Mouse (Mus musculus): ENCODE data around the gene Stard10. TPM values are rescaled to one million over a fixed set of nuclear protein-coding genes. Genes with fewer than 3 reads are reported as not detected.
A peak's percentile ranks its signal among the peaks of the same experiment; 100 is the strongest.

Gene Stard10
- polyA plus RNA-seq, 1 experiment from 2014 or later = 15.6 TPM

DNA sequence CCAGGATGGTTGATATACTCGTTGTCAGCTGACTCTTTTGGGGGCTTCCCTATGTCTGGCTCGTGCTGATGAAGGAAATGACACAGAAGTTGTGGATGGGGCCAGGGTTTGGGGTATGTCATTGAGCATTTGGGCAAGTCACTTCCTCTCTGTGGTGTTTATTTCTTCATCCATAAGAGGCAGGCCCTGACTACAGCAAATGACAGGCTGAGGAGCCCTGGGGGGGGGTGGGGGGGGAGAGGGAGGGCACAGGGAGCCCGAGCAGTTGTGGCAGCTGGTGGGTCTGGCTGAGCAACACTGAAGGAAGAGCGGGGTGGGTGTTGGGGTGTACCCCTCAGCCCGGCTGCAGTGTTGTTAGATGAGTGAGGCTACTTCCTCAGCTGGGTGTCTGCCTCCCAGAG is 45.9 kb downstream of the Stard10 start:
- H3K27me3 ChIP-seq (ENCODE audit: control insufficient read depth, insufficient read depth, low read length) = no peaks in the 10 kb centered on the region
- no peaks in the 10 kb centered on the region for H3K4me1 ChIP-seq (ENCODE audit: control insufficient read depth, insufficient read depth, low read length)
- no peak overlapping the region for H3K9ac ChIP-seq (replicated peaks; ENCODE audit: low read length)
- ATAC-seq (replicated peaks; ENCODE audit: insufficient number of reproducible peaks, low FRiP score, low TSS enrichment, low read depth) (no peak), DNase-seq (ENCODE audit: low spot score) (no peak)
- H3K36me3 ChIP-seq (replicated peaks; ENCODE audit: control insufficient read depth, insufficient read depth, low read depth, low read length) = no peaks in the 10 kb centered on the region
- H3K9me3 ChIP-seq (replicated peaks; ENCODE audit: control insufficient read depth, low read length) = no peaks in the 10 kb centered on the region
- H3K4me2 ChIP-seq (ENCODE audit: low read depth, low read length) = no peak overlapping the region
- no peak overlapping the region for H3K27ac ChIP-seq (replicated peaks; ENCODE audit: low read depth, low read length)
- WGBS = 72% methylated on average over 5 of the region's 5 CpGs
- H3K4me3 ChIP-seq (ENCODE audit: low read depth, low read length) = no peak overlapping the region

DNA sequence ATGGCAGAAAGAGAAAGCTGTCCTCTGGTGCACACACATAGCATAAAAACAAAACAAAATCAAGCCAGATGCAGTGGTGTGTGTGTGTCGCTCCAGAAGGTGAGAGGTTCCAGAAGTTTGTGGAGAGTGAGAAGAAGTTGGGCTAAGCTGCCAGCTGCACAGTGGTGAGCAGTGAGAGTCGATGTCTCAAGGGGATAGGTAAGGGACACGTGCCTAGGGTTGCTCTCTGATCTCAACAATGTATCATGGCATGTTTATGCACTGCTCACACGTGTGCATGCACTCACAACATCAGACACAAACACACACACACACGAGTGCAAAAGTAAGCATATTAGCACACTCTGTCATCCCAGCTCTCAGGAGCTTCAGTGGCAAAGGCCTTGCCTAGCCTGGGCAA is 47.0 kb downstream of the Stard10 start:
- no peaks in the 10 kb centered on the region for H3K9me3 ChIP-seq (replicated peaks; ENCODE audit: control insufficient read depth, low read length)
- no peaks in the 10 kb centered on the region for H3K27me3 ChIP-seq (ENCODE audit: control insufficient read depth, insufficient read depth, low read length)
- no peaks in the 10 kb centered on the region for H3K36me3 ChIP-seq (replicated peaks; ENCODE audit: control insufficient read depth, insufficient read depth, low read depth, low read length)
- WGBS = 79% methylated on average over 5 of the region's 5 CpGs
- H3K9ac ChIP-seq (replicated peaks; ENCODE audit: low read length) = no peak overlapping the region
- H3K27ac ChIP-seq (replicated peaks; ENCODE audit: low read depth, low read length) = no peak overlapping the region
- H3K4me3 ChIP-seq (ENCODE audit: low read depth, low read length) = no peak overlapping the region
- no peaks in the 10 kb centered on the region for H3K4me1 ChIP-seq (ENCODE audit: control insufficient read depth, insufficient read depth, low read length)
- DNase-seq (ENCODE audit: low spot score) (no peak), ATAC-seq (replicated peaks; ENCODE audit: insufficient number of reproducible peaks, low FRiP score, low TSS enrichment, low read depth) (no peak)
- H3K4me2 ChIP-seq (ENCODE audit: low read depth, low read length) = no peak overlapping the region

GRCm38 (mm10) chr7:101367901-101368852 is 51.3 kb downstream of the Stard10 start:
- Histone ChIP-seq H3K4me1 (ENCODE audit: control insufficient read depth, insufficient read depth, low read length) (no peaks in the 10 kb centered on the region), H3K4me2 (ENCODE audit: low read depth, low read length) (no peak overlapping the region), H3K27me3 (ENCODE audit: control insufficient read depth, insufficient read depth, low read length) (no peaks in the 10 kb centered on the region), H3K36me3 (replicated peaks; ENCODE audit: control insufficient read depth, insufficient read depth, low read depth, low read length) (no peaks in the 10 kb centered on the region), H3K4me3 (ENCODE audit: low read depth, low read length) (no peak overlapping the region), H3K9me3 (replicated peaks; ENCODE audit: control insufficient read depth, low read length) (no peaks in the 10 kb centered on the region), H3K27ac (replicated peaks; ENCODE audit: low read depth, low read length) (no peak overlapping the region), H3K9ac (replicated peaks; ENCODE audit: low read length) (no peak overlapping the region)
- ATAC-seq (replicated peaks; ENCODE audit: insufficient number of reproducible peaks, low FRiP score, low TSS enrichment, low read depth) = no peak
- WGBS = 57% methylated on average over 11 of the region's 11 CpGs
- DNase-seq (ENCODE audit: low spot score) = peak; percentile 35

DNA sequence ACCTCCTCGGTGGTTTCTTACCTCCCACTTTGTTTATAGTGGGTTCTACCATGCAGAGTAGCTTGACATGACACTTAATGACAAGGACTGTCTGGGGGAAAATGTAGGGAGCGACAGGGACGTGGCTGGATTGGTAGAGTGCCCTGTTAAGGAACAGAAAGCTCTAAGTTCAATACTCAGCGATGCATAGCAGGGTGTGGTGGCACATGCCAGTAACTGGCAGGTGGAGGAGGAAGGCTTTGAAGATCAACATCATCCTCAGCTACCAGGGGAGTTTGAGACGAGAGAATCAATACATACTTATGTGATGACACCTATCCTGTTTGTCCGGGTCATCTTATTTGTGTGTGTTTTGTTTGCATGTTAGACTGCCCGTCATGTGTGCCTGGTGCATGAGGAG is 52.8 kb downstream of the Stard10 start:
- H3K27ac ChIP-seq (replicated peaks; ENCODE audit: low read depth, low read length) = no peak overlapping the region
- ATAC-seq (replicated peaks; ENCODE audit: insufficient number of reproducible peaks, low FRiP score, low TSS enrichment, low read depth) (no peak), DNase-seq (ENCODE audit: low spot score) (no peak)
- WGBS = 75% methylated on average over 7 of the region's 7 CpGs
- no peaks in the 10 kb centered on the region for H3K4me1 ChIP-seq (ENCODE audit: control insufficient read depth, insufficient read depth, low read length)
- no peaks in the 10 kb centered on the region for H3K9me3 ChIP-seq (replicated peaks; ENCODE audit: control insufficient read depth, low read length)
- H3K9ac ChIP-seq (replicated peaks; ENCODE audit: low read length) = no peak overlapping the region
- H3K4me2 ChIP-seq (ENCODE audit: low read depth, low read length) = no peak overlapping the region
- no peaks in the 10 kb centered on the region for H3K27me3 ChIP-seq (ENCODE audit: control insufficient read depth, insufficient read depth, low read length)
- no peaks in the 10 kb centered on the region for H3K36me3 ChIP-seq (replicated peaks; ENCODE audit: control insufficient read depth, insufficient read depth, low read depth, low read length)
- no peak overlapping the region for H3K4me3 ChIP-seq (ENCODE audit: low read depth, low read length)

- Histone ChIP-seq H3K27me3 (ENCODE audit: control insufficient read depth, insufficient read depth, low read length) (no peaks in the 10 kb centered on the region), H3K27ac (replicated peaks; ENCODE audit: low read depth, low read length) (no peak overlapping the region), H3K4me1 (ENCODE audit: control insufficient read depth, insufficient read depth, low read length) (no peaks in the 10 kb centered on the region), H3K4me3 (ENCODE audit: low read depth, low read length) (no peak overlapping the region), H3K4me2 (ENCODE audit: low read depth, low read length) (no peak overlapping the region), H3K9me3 (replicated peaks; ENCODE audit: control insufficient read depth, low read length) (no peaks in the 10 kb centered on the region), H3K9ac (replicated peaks; ENCODE audit: low read length) (no peak overlapping the region), H3K36me3 (replicated peaks; ENCODE audit: control insufficient read depth, insufficient read depth, low read depth, low read length) (no peaks in the 10 kb centered on the region)
- DNase-seq (ENCODE audit: low spot score) = no peak
- 78% methylated on average over 26 of the region's 26 CpGs for WGBS
- ATAC-seq (replicated peaks; ENCODE audit: insufficient number of reproducible peaks, low FRiP score, low TSS enrichment, low read depth) = no peak
Measured at GRCm38 (mm10) chr7:101373082-101373481, 56.2 kb downstream of the Stard10 start.

DNA sequence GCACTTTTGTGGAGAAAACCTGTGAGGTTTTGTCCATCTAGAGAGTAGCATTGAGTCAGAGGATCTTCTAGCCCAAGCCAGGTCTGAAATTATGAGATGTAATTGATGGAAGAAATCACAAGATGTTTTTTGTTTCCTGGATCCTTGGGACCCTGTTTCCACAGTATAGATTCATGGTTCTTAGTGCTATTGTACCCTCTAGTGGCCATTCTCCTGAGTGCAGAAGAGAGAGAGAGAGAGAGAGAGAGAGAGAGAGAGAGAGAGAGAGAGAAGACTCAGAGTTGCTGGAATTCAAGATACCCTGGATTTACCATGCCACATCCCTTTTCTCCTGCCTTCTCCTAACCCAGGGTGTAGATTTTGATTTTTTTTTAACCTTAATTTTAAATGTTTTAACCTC is 57.3 kb downstream of the Stard10 start:
- H3K9ac ChIP-seq (replicated peaks; ENCODE audit: low read length) = no peak overlapping the region
- no peaks in the 10 kb centered on the region for H3K36me3 ChIP-seq (replicated peaks; ENCODE audit: control insufficient read depth, insufficient read depth, low read depth, low read length)
- ATAC-seq (replicated peaks; ENCODE audit: insufficient number of reproducible peaks, low FRiP score, low TSS enrichment, low read depth) = no peak
- H3K4me2 ChIP-seq (ENCODE audit: low read depth, low read length) = no peak overlapping the region
- H3K9me3 ChIP-seq (replicated peaks; ENCODE audit: control insufficient read depth, low read length) = no peaks in the 10 kb centered on the region
- H3K4me1 ChIP-seq (ENCODE audit: control insufficient read depth, insufficient read depth, low read length) = 0 out of 2 replicates have a peak, but pooled peaks cover 2% of the 10 kb centered on the region
- DNase-seq (ENCODE audit: low spot score) = peak; percentile 76
- no peak overlapping the region for H3K4me3 ChIP-seq (ENCODE audit: low read depth, low read length)
- H3K27me3 ChIP-seq (ENCODE audit: control insufficient read depth, insufficient read depth, low read length) = no peaks in the 10 kb centered on the region
- no peak overlapping the region for H3K27ac ChIP-seq (replicated peaks; ENCODE audit: low read depth, low read length)

DNA sequence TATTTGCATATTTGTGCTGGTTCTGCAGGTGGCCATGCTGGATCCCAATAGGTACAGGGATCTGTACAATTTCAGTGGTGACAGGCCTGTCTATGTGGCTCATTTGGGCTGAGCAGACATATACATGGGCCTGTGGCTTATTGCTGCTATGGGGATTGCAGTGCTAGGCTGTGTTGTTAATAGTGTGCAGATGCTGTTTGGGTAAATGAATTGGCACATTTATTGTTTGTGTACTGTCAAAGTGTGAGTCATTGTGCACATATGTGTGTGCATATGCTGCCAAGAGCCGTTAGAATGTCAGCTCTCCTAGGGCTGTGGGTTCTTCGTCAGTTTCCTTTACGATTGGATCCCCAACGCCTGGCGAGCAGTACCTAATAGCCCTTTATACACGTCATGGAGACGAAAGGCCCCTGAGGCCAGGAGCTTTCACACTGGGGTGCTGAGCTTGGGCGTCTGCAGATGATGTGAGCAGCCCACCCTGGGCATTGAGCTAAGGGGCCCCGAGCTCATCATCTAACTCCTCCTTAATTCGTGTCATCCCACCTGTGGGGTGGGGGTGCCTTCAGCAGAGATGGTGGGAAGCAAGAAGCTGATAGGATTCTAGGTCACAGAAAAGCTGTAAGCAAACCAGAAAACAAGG is 59.9 kb downstream of the Stard10 start:
- Histone ChIP-seq H3K36me3 (replicated peaks; ENCODE audit: control insufficient read depth, insufficient read depth, low read depth, low read length) (no peaks in the 10 kb centered on the region), H3K4me1 (ENCODE audit: control insufficient read depth, insufficient read depth, low read length) (0 out of 2 replicates have a peak, but pooled peaks cover 2% of the 10 kb centered on the region), H3K9me3 (replicated peaks; ENCODE audit: control insufficient read depth, low read length) (no peaks in the 10 kb centered on the region), H3K9ac (replicated peaks; ENCODE audit: low read length) (no peak overlapping the region), H3K27ac (replicated peaks; ENCODE audit: low read depth, low read length) (no peak overlapping the region), H3K4me3 (ENCODE audit: low read depth, low read length) (no peak overlapping the region), H3K27me3 (ENCODE audit: control insufficient read depth, insufficient read depth, low read length) (no peaks in the 10 kb centered on the region), H3K4me2 (ENCODE audit: low read depth, low read length) (no peak overlapping the region)
- ATAC-seq (replicated peaks; ENCODE audit: insufficient number of reproducible peaks, low FRiP score, low TSS enrichment, low read depth) (no peak), DNase-seq (ENCODE audit: low spot score) (no peak)
- WGBS = 71% methylated on average over 10 of the region's 10 CpGs

DNA sequence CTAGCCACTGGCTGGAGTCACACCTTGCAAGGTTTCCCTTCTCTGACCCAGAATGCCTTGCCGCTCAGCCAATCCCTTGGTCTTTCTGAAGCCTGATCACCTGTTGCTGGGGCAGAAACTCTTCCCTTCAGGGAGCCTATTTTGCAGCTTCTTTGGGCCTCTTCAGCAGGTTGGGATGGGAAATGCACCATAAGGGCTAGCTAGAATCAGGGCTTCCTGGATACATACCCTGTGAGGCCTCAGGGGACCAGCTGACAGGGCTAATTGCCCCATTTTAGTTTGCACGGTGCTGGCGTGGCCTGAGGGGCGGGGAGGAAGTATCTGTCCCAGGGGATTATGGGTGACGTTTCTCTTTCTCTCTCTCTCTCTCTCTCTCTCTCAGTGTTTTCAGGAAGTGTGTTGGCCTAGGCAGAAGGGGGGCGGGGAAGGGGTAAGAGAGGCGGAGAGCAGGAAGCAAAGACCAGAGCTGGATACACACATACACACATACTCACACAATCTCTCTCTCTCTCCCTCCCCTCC is 60.9 kb downstream of the Stard10 start:
- peak; percentile 36 for ATAC-seq (replicated peaks; ENCODE audit: insufficient number of reproducible peaks, low FRiP score, low TSS enrichment, low read depth)
- no peaks in the 10 kb centered on the region for H3K36me3 ChIP-seq (replicated peaks; ENCODE audit: control insufficient read depth, insufficient read depth, low read depth, low read length)
- peak overlapping the region; percentile 16; the same call in 1 of the 2 replicates for H3K4me2 ChIP-seq (ENCODE audit: low read depth, low read length)
- 25% methylated on average over 7 of the region's 7 CpGs for WGBS
- H3K27me3 ChIP-seq (ENCODE audit: control insufficient read depth, insufficient read depth, low read length) = no peaks in the 10 kb centered on the region
- no peak overlapping the region for H3K4me3 ChIP-seq (ENCODE audit: low read depth, low read length)
- peak overlapping the region; percentile 14; the same call in 1 of the 2 replicates for H3K9ac ChIP-seq (replicated peaks; ENCODE audit: low read length)
- H3K9me3 ChIP-seq (replicated peaks; ENCODE audit: control insufficient read depth, low read length) = no peaks in the 10 kb centered on the region
- DNase-seq (ENCODE audit: low spot score) = peak; percentile 56
- H3K27ac ChIP-seq (replicated peaks; ENCODE audit: low read depth, low read length) = no peak overlapping the region
- H3K4me1 ChIP-seq (ENCODE audit: control insufficient read depth, insufficient read depth, low read length) = 0 out of 2 replicates have a peak, but pooled peaks cover 2% of the 10 kb centered on the region

Measured in embryonic facial prominence, embryonic 11.5 days (tissue).